Mouse (Mus musculus) testis, adult 2 months (tissue): Measurements from ENCODE around the gene Stab1.

ENCODE experiments used
- CTCF ChIP-seq: fragments of 200-500 bp; IDR thresholded peaks from 2 replicates; pipeline ENCODE4 v1.5.1; 2012; ENCODE audit warnings: low read depth, mild to moderate bottlenecking, inconsistent platforms, low read length, moderate library complexity; ENCODE audit not compliant: control insufficient read depth, insufficient read depth, insufficient replicate concordance
- POLR2A ChIP-seq: fragments of 200-500 bp; IDR thresholded peaks from 2 replicates; pipeline ENCODE4 v1.6.1; 2012; ENCODE audit warnings: low read depth, mild to moderate bottlenecking, inconsistent platforms, low read length, moderate library complexity; ENCODE audit not compliant: control insufficient read depth

- no peak for TF ChIP-seq CTCF
- TF ChIP-seq POLR2A: no peak
Measured at GRCm38 (mm10) chr14:31208084-31208483, 39.6 kb upstream of the Stab1 start, which contains the start of gene Tnnc1.
